Mouse (Mus musculus) gastrocnemius, postnatal 4 days (tissue): Measurements from ENCODE around the gene Tnnt1. TPM values are rescaled to one million over a fixed set of nuclear protein-coding genes. Genes with fewer than 3 reads are reported as not detected.
A peak's percentile ranks its signal among the peaks of the same experiment; 100 is the strongest.
"Not testable (repeated sequence)": the region's sequence is repeated elsewhere in the genome, so short reads cannot be mapped to it uniquely, and the experiment has no call there.

ENCODE experiments used
- DNase-seq, 2 experiments: peaks; one replicate each; pipeline ENCODE4 v3.0.0; 2021 to 2022; ENCODE audit warnings: low spot score in 2 of 2, mixed read lengths in 2 of 2
- long read RNA-seq, 2 experiments: library from polyadenylated mRNA; stranded (forward); transcript quantifications; one replicate each; pipeline ENCODE4 v2.0.0; 2021
- total RNA-seq, 2 experiments: library from RNA; stranded (reverse); gene quantifications; 2 replicates each; pipeline ENCODE4 v1.2.3; 2021

The Tnnt1 gene
- total RNA-seq = 100 to 1,000 TPM; 466 to 479 TPM
- long read RNA-seq, experiment 1, partial matches to known transcripts = 492 of 590 reads
- long read RNA-seq, experiment 1, other reads (novel, unspliced or antisense) = 98 of 590 reads
- long read RNA-seq, experiment 2, partial matches to known transcripts = 384 of 520 reads
- long read RNA-seq, experiment 2, other reads (novel, unspliced or antisense) = 136 of 520 reads

DNA sequence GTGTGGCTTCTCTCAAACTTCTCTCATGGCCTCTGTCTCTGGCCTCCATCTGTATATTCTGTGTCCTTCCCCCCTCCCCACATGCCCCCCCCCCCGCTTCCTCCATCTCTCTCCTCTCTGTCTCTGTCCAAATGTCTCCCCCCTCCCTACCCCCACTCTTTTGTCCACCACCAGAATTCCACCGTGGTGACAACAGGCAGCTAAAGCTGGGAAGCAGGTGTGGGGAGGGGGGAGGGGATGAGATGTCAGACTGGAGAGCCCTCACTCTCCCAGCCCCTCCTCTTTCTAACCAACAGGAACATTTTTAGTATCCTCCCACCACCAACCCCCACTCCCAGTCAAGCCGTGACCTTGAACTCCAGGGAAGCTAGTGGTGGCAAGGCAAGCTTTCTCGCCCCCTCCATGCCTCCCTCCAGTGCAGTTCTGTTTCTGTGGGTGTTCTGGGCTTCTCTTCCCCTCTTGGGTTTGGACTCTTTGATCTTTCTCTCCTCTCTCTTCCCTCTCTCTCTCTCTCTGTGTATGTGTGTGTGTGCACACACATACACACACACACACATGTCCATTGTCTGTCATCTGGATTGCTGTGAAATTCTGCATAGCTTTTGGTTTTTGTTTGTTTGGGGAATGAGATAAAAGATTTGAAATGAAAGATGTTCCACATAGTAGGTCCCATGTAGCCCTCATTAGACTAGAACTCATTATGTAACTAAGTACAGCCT, at the start of gene Tnnt1:
Gene Tnnt1, minus strand, starts transcription at position 51 of the 719 bp plus-strand sequence.
- no peak for DNase-seq

DNA sequence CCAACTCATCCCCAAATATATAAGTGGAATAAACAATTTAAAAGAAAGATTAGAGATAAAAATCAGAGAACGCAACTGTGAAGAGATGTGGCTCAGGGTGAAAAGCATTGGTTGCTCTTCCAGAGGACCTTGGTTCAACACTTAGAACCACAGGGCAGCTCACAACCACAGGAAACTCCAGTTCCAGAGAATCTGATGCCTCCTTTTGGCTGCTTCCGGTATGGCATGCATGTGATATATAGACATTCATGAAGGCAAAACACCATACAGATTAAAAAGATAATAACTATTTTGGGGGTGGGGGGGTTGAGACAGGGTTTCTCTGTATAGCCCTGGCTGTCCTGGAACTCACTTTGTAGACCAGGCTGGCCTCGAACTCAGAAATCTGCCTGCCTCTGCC, 46.5 kb upstream of the Tnnt1 start:
- no peak for DNase-seq

DNA sequence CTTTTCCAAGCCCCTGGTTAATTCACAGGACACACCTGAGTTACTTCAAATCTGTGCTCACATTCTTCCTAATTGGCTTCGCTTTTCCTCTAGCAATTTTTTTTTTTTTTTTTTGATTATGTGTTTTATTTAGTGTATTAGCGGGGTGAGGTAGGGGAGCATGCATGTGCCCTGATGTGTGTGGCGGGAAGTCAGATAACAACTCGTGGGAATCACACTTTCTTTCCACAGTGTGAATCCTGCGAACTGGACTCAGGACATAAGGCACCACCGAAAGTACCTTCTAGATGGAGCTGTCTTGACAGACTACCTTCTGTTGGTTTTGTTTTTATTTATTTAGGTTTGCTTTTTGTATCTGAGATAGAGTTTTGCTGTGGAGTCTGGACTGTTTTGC, 41.0 kb upstream of the Tnnt1 start:
- no peak for DNase-seq

DNA sequence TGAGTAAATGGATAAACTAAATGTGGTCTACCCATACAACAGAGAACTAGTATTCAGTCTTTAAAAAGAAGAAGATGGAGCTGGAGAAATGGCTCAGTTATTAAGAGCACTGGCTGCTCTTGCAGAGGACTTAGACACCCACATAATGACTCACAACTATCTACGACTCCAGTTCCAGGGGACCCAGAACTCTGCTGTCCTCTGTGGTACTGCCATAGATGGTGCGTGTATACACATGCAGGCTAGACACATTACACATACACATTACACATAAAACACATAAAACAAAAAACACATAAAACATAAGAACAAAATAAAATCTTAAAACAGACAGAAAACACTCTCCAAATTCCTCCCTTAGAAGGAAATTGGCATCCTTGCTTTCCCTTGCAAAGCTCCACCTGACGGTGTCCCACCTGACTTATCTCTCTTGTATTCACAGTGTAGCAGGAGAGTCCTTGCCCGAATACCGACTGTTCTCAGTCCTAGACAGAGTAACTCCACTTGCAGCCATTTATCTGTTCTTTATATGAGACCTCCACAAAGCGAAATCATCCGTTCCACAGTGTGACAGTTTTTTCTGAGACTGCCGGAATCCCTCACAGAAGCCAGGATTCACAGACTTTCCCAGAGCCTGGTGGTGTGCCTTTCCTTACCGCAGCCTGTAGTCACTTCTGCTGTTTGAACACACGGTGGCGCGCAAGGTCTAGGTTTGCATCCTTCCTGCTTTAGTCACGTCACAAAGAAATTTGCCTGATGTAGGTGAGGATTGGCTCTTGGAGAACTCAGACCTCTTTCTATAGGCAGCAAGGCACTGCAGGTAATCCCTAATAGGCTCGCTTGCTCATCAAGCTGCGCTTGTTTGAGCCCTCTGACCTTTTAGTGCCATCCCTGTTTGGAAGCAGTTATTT, 40.3 kb upstream of the Tnnt1 start:
- peak; percentile 33 to 57 for DNase-seq

DNA sequence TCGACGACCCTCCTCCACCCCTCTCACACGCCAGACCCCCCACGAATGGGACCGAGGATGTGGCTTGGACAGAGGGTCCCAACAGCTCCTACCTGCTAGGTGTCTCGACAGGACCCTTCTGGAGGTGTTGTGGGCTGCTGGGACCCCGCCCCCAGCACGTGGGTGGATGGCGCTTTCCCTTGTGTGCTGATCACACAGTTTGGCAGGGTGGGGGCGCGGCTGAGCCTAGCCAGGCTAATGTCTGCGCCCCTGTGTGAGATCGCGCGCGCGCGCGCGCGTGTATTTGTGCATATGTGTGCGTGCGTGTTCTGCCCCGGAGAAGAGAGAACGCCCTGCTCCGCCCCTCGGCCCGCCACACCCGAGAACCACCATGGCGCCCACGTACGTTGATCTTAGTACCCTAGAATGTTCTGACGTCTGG, 31.0 kb upstream of the Tnnt1 start, which contains the start of gene Syt5:
Gene Syt5, minus strand, starts transcription at position 321 of the 421 bp plus-strand sequence.
- DNase-seq = no peak

DNA sequence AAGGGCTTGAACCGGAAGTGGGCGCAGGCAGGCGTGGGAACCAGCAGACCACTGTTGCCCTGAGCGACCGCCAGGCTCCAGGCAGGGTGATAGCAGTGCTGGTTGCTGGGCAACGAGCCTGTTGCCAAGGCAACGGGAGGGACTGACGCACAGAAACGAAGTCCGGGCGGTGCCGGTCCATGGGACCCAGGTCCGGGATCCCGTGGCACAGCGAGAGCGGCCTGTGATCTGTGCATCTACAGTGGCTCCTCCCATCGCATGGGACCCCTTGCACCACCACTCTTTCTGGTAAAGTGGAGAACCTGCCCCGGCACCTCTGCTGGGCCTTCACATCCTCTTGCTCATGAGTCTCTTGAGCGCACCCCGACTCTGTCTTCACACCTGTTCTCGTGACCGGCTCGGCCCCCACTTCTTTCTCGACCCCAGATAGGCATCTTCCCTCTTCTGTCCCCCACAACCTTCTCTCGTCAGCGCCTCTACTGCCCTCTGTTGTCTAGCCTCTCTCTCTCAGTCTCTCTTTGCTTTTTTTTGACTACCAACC, 30.5 kb upstream of the Tnnt1 start:
- DNase-seq = peak in 1 of 2 experiments; percentile 22

DNA sequence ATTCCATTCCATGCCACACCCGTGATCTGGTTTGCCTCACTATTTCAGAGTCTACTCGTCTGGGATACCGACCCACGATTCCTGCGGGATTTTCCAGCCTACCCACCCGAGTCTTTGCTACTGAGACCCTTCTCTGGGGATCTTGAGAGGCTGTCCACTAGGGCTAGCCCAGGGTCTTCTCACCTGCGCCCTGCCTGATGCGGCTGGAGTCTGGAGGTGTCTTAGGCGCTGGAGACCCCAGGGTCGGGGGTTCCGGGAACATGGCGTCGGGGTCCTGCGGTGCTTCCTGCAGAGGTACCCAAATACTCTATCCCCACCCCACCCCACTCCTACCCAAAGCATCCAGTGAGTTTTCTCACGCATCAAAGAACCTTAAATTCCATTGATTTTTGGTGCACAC, 29.9 kb upstream of the Tnnt1 start:
- no peak for DNase-seq

DNA sequence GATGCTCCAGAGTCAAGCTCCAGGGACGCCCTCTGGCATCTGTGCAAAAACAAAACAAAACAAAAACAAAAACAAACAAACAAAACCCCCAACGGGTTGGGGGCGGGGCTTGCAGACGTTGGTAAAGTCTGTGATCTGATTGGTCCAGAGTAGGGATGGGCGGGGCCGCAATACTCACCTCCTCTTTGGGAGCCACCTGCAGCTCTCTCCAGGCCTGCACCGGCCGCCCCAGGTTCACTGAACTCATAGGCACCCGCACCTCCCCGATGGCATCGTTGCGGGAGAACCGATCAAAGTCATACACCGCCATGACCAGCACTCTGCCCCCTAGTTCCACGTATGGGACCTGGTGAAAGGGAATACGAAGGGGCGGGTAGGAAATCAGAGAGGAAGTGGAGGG, 25.8 kb upstream of the Tnnt1 start:
- no peak for DNase-seq

DNA sequence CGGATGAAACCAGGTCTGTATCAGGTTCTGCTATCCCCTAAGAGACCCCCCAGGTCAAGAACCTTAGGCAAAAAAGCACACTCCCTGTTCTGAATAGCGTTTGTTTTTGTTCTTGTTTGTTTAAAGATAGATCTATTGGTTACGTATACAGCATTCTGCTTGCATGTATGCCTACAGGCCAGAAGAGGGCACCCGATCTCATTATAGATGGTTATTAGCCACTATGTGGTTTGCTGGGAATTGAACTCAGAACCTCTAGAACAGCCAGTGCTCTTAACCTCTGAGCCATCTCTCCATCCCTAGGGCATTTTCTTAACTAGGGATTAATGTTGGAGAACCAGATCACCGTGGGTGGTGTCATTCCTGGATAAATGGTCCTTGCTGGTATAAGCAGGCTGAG, 25.2 kb upstream of the Tnnt1 start:
- DNase-seq = no peak

DNA sequence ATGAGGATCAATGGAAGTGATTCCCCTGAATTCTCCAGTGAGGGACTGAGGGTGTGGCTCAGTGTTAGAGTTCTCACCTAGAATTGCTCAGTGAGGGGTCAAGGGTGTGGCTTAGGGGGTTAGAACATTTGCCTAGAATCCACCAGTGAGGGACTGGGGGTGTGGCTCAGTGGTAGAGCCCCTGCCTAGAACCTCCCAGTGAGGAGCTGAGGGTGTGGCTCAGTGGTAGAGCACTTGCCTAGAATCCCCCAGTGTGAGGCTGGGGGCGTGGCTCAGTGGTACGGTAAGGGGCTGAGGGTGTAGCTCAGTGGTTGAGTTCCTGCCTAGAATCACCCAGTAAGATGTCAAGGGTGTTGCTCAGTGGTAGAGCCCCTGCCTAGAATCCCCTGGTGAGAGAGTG, 22.8 kb upstream of the Tnnt1 start:
- no peak for DNase-seq

DNA sequence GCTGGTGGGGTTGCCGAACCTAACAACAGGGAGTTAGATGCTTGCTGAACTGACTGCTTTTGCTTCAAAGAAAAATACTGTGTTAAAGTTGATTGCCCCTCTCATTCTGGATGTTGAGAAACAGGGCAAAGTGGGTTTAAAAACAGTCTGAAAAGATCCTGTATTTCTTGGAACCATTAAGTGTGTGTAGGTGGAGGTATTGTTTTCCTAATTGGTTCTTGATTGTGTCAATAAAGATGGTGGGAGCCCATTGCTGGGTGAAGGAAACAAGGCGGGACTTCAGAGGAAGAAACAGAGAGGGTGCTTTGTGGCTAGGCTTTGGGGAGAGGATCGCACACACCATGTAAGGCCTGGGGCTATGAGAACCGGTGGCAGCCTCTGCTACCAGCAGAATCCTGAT, 21.0 kb upstream of the Tnnt1 start:
- DNase-seq = no peak

DNA sequence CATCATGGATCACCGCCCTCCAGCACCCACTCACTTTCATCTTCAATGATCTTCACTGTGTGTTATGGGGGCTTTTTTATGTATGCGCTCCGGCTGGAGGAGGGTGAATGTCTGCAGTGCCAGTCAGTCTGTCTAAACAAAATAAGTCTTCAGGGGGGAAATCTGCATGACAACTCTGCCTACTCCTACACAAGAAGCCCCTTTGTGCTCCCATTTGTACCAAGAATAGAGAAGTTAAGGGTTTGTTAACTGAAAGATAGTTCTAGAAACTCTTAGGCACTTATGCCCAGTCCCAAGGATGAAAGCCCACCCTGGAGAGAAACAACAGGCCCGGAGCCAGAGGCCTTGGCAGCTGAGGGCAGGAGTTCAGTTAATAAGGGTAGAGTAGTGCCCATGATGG, 20.2 kb upstream of the Tnnt1 start:
- DNase-seq = no peak

DNA sequence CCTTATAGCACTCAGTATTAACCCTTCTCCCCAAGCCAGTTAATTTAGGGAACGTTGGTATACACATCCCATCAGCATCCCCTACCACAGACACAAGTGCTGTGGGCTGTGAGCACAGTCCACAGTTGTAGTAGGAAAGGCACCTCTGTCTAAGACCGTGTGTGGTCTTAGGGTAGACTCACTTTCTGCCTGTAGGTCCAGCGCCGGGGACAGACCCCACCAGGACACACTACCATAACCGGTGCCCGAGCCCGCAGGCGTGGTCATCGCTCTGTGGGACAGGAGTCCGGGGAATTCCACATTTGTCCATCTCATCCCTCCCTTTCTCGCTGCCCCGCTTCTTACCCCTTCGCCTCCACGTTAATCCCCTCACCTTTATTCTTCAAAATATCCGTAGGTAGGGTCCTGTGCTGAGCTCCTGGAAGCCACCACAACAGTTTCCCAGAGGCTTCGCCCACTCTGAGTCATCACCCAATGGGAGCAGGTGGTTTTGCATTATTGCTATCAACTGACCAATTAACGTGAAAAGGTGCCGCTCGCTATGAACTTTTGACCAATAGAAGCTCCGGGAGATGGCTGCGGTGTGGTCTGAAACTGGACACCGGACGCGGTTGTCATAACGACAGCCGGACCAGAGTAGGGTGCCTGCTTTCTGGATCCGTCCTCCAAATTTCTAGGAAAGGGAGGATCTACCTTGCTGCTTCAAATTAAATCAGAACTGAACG, 16.0 kb upstream of the Tnnt1 start, which contains the start of gene Dnaaf3:
Gene Dnaaf3, minus strand, starts transcription at position 449 of the 725 bp plus-strand sequence.
- peak in 1 of 2 experiments; percentile 51 for DNase-seq

DNA sequence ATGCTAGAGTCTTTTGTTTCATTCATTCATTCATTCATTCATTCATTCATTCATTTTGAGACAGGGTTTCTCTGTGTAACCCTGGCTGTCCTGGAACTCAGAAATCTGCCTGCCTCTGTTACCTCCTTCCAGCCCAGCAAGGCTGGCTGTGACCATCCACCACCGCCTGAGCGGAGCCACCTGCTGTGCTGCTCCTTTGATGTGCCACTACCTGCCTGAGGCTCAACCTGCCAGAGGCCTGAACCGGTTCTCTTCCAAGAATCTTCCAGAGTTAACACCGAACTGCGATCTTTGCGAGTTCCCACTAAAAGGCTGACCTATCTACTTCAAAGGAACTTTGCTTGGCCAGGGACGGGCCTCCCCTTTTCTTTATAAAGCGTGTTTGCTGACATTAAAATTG, 14.0 kb upstream of the Tnnt1 start:
- DNase-seq = not testable (repeated sequence)

DNA sequence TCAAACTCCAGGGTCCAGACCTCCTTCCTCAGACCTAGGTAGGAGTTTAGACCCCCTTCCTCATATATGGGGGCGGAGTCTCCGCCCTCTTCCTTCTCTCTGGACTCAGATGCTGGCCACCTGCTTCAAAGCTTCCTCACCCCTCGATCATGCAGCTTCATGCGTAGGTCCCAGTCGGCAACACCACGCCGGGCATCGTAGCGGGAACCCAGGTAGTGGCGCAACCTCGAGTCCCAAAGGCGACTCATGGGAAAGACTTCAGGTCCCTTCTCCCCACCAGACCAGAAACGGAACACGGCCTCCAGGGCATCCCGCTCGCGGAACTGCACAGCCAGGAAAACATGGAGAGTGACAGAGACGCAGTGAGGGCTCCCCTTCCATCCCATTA, 11.1 kb upstream of the Tnnt1 start:
- DNase-seq = no peak

DNA sequence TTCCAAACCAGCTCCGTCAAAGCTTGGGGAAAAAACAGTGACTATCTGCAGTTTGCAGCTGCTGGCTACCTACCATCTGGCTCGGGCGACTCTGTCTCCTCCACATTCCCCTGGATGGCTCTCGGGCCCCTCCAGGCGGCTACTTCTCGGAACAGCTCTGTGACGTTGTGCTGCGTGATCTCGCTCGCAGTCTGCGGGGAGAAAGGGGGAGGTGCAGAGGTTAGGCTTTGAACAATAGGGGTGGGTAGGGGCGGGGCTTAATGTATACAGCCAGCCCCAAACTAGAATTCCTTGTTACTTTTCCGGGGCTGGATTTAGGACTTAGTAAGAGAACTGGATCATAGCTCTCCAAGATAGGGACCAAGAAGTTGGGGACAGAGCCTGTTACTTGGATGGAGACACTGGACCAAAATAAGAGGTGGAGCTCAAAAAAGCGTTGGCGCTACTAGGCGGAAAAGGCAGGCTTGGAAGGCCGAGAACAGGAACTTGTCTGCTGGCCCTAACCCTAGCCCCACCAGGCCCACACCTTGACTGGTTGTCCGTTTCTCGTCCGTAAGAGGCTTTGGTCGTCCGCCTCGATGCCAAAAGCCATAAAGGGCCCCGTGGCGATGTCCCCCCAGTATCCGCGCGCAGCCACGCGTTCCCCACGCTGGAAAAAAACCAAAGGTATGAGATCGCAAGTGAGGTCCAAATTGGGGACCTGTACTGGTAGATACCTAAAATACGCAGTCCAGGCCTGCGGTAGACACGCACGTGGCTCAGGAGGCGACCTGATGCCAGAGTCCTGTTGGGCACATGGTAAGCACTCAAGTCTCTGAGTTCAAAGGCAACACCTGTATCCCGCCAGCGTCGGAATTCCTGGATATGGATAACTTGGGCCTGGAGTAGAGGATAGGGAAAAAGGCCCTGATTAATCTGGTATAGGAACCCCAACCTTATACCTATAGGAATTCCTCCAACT, 10.4 kb upstream of the Tnnt1 start:
- peak; percentile 70 to 86 for DNase-seq

DNA sequence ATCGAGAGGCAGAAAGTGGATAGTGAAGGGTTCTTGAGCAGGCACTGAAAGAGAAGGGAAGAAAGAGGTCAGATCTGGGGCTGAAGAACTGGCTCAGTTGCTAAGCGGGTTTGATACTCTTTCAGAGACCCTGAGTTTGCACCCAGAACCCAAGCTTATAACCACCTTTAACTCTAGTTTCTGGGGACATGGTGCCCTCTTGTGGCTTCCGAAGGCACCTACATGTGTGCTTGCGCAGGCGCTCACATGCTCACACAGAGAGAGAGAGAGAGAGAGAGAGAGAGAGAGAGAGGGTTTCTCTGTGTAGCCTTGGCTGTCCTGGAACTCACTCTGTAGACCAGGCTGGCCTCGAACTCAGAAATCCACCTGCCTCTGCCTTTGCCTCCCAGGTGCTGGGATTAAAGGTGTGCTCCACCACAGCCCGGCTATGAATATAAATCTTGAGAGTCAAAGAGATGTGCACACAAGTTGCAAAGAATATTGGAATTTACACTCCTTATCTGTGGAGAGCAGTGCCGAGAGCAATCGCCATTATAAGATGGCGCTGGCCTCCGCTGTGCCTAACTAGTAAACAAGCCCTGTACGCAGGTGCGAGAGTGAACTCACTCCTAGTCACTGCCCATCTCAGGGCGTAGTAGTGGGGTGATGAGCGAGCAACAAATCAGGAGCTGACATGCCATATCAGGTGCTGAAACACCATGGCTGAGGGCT, 8.2 kb upstream of the Tnnt1 start, which contains the start of gene Tnni3:
Gene Tnni3, minus strand, starts transcription at position 18 of the 711 bp plus-strand sequence.
- not testable (repeated sequence) for DNase-seq

DNA sequence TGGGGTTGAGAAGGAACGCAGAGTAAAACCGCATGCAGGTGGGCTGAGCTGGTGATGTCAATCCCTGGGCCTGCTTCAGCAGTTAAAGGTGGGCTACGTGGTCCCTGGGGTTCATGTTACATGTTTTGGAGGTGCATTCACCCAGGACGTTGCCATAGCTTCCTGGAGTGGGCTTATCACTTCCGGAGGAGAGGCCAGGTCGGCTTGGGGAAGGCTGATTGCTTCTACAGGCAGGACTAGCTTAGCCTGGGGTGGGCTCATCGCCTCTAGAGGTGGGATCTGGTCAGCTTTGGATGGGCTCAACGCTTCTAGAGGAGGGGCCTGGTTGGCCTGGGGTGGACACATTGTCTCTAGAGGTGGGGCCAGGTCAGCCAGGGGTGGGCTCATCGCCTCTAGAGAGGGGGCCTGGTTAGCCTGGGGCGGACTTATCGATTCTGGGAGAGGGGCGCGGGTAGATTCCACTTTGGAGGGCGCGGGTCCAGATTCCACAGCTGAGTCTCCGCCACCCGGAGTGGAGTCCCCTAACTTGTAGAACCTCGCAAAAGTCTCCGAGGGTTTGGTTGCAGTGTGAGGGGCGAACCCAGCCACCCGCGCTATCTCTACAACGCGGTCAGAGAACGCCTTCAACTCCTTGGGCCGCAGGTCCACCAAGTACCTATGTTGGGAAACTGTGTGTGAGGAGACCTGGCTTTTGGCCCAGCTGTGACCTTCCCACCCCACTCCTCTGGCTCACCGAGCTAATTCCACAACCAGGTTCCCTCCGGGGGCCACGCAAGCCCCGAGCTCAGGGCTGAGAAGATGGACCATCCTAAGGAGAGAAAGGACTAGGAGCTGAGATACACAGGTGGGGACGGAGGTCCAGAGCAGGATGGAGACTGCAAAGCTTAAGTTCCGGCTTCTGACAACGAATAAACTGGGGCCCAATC, 7.3 kb upstream of the Tnnt1 start:
- DNase-seq = no peak
